Comparison of ENCODE assay signal across 7 mouse cellular contexts in the genomic region with DNA sequence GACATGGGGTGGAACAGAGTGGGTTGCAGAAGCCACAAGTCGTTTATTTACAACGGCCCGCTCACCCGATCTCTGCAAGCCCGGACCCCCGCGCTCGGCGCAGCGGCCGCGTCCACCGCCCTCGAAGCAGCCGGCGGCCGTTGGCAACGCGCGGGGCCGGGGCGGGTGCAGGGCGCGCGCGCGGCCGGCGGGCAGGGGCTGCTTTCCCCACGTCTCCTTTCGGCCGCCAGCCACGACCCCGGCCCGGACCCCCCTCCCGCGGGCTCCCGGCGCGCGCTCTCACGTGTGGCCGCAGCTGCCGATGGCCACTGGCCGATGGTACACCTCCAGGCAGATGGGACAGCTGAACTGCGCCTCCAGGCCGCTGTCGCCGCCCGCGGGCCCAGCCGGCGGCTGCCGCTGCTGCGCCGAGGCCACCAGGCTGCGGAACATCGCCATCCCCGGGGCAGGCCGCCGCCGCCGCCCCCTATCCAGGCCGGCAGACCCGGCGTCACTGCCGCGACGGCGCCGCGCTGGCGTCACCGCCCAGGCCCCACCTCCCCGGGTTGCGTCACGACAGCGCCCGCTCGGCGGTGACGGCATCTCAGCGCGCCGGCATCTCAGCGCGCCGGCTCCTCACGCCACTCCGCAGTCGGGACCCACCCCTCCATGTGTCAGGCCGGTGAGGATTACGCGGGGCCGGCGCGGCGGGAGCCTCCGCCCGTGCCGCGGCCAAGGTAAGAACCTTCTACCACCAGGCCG. TPM values are rescaled to one million over a fixed set of nuclear protein-coding genes. Genes with fewer than 3 reads are reported as not detected.
A peak's percentile ranks its signal among the peaks of the same experiment; 100 is the strongest.
DNase-seq lines count a peak whose midpoint lies in the region; ATAC-seq lines count a peak whose summit lies in the region.

A gene (minus strand): TSS at position 485 of the 741 bp plus-strand sequence.
A gene (plus strand): TSS at position 564 of the 741 bp plus-strand sequence.

- peaks cover 12% of the 10 kb centered on the region for H3K4me1 ChIP-seq in intestine, embryonic 15.5 days (replicated peaks)
- H3K4me1 ChIP-seq in midbrain, embryonic 10.5 days: peaks cover 34% of the 10 kb centered on the region

- DNase-seq in adrenal gland, adult 18-20 months (ENCODE audit: low spot score in 2 of 2): peak; percentile 98
- DNase-seq in embryo, embryonic 11 days: peak; percentile 94
- peak; percentile 87 to 92 for DNase-seq in gastrocnemius, postnatal 36 days
- DNase-seq in left cerebral cortex, postnatal 25 days (ENCODE audit: low spot score in 2 of 2): peak; percentile 93 to 95
- peak; percentile 93 for DNase-seq in midbrain, embryonic 10.5 days (ENCODE audit: low spot score)
- peak; percentile 96 for DNase-seq in right cerebral cortex, postnatal 4 days

- WGBS in intestine, embryonic 15.5 days: under 1% methylated on average over 97 of the region's 103 CpGs
- WGBS in midbrain, embryonic 10.5 days: under 1% methylated on average over 101 of the region's 103 CpGs

- H3K27ac ChIP-seq in intestine, embryonic 15.5 days: peak within 1 kb of the TSS; percentile 77
- H3K27ac ChIP-seq in midbrain, embryonic 10.5 days (replicated peaks): peak within 1 kb of the TSS; percentile 92

- intact Hi-C loops in gastrocnemius, postnatal 36 days (cut with DNase I): no loop called here
- intact Hi-C loops in left cerebral cortex, postnatal 25 days (cut with DNase I): loop anchor here (2.0 kb wide), 3 partner anchors 15 to 99 kb away; a partner anchor contains a TSS

- H3K27me3 ChIP-seq in intestine, embryonic 15.5 days (replicated peaks): no peaks in the 10 kb centered on the region
- H3K27me3 ChIP-seq in midbrain, embryonic 10.5 days (ENCODE audit: low read depth, poor library complexity, severe bottlenecking): no peaks in the 10 kb centered on the region

- H3K9me3 ChIP-seq in intestine, embryonic 15.5 days: no peaks in the 10 kb centered on the region
- no peaks in the 10 kb centered on the region for H3K9me3 ChIP-seq in midbrain, embryonic 10.5 days (replicated peaks)

- peak; percentile 97 for ATAC-seq in intestine, embryonic 15.5 days

- peak within 1 kb of the TSS; percentile 88 for H3K4me2 ChIP-seq in intestine, embryonic 15.5 days (replicated peaks)

- peak within 1 kb of the TSS; percentile 96 for H3K9ac ChIP-seq in intestine, embryonic 15.5 days

- H3K4me3 ChIP-seq in intestine, embryonic 15.5 days (replicated peaks): peak within 1 kb of the TSS; percentile 100
- peak within 1 kb of the TSS; percentile 81 for H3K4me3 ChIP-seq in midbrain, embryonic 10.5 days

- peaks cover 13% of the 10 kb centered on the region for H3K36me3 ChIP-seq in intestine, embryonic 15.5 days
- H3K36me3 ChIP-seq in midbrain, embryonic 10.5 days: peaks cover 63% of the 10 kb centered on the region

RNA-seq across cellular contexts. Expression of the first gene that starts in this region (rescaled TPM):
- 10 to 100 TPM; 39.1 to 66.6 TPM for total RNA-seq in adrenal gland, adult 18-20 months (2021)
- total RNA-seq in gastrocnemius, postnatal 36 days (2021): 10 to 100 TPM; 29.2 to 30.6 TPM
- polyA plus RNA-seq in intestine, embryonic 15.5 days (2015; fragmentation: Nextera tagmentation; extraction: Ambion mirVana): 29.5 and 31.5 TPM in 2 replicates
- total RNA-seq in left cerebral cortex, postnatal 25 days (2021): 10 to 100 TPM; 33.7 to 41.6 TPM
- 31.7 and 35.6 TPM in 2 replicates for polyA plus RNA-seq in midbrain, embryonic 10.5 days (2016; fragmentation: Nextera tagmentation; extraction: Ambion mirVana)

RNA-seq across cellular contexts. Expression of the second gene that starts in this region (rescaled TPM):
- 10 to 100 TPM; 20.8 to 24.2 TPM for total RNA-seq in adrenal gland, adult 18-20 months (2021)
- 1 to 10 TPM; 5.0 to 5.7 TPM for total RNA-seq in gastrocnemius, postnatal 36 days (2021)
- polyA plus RNA-seq in intestine, embryonic 15.5 days (2015; fragmentation: Nextera tagmentation; extraction: Ambion mirVana): 43.4 and 44.6 TPM in 2 replicates
- total RNA-seq in left cerebral cortex, postnatal 25 days (2021): 10 to 100 TPM; 19.5 to 23.2 TPM
- 71.5 and 72.6 TPM in 2 replicates for polyA plus RNA-seq in midbrain, embryonic 10.5 days (2016; fragmentation: Nextera tagmentation; extraction: Ambion mirVana)

Comparison
In these comparisons a context has a peak if more than half of its experiments do, and no peak if none do; other contexts are left out.
1. Peak in every context shown above with its lines: DNase-seq, ATAC-seq, H3K4me3 ChIP-seq and H3K27ac ChIP-seq.